Mouse (Mus musculus) spleen, postnatal 10 days (tissue): Measurements from ENCODE around the gene Olfr592.
"Not testable (repeated sequence)": the region's sequence is repeated elsewhere in the genome, so short reads cannot be mapped to it uniquely, and the experiment has no call there.

Experiments
- DNase-seq, 2 experiments: peaks; one replicate each; pipeline ENCODE4 v3.0.0; 2021 to 2022; ENCODE audit warnings: low spot score in 2 of 2

Gene Olfr592

GRCm38 (mm10) chr7:103184503-103184902 is at the start of gene Olfr592:
TSS of gene Olfr592 (plus strand) at chr7:103184803.
- not testable (repeated sequence) for DNase-seq

- no peak for DNase-seq
Measured at GRCm38 (mm10) chr7:103140579-103140978, 44.0 kb upstream of the Olfr592 start, which contains the start of gene Olfr588-ps1. TSS of gene Olfr588-ps1 (plus strand) at chr7:103140879.

GRCm38 (mm10) chr7:103156256-103156655 is 28.3 kb upstream of the Olfr592 start, which contains the start of gene Olfr589:
TSS of gene Olfr589 (minus strand) at chr7:103156356.
- no peak for DNase-seq

- no peak for DNase-seq
Measured at GRCm38 (mm10) chr7:103169697-103170096, 14.9 kb upstream of the Olfr592 start.

- no peak for DNase-seq
Measured at GRCm38 (mm10) chr7:103178240-103178639, 6.4 kb upstream of the Olfr592 start, which contains the start of gene Olfr591. TSS of gene Olfr591 (minus strand) at chr7:103178340.

GRCm38 (mm10) chr7:103211562-103211961 is 27.0 kb downstream of the Olfr592 start, which contains the start of gene Olfr593:
TSS of gene Olfr593 (plus strand) at chr7:103211862.
- no peak for DNase-seq

- DNase-seq = not testable (repeated sequence)
Measured at GRCm38 (mm10) chr7:103212050-103212449, 27.4 kb downstream of the Olfr592 start.

- no peak for DNase-seq
Measured at GRCm38 (mm10) chr7:103216696-103217095, 32.1 kb downstream of the Olfr592 start, which contains the start of gene Olfr594. TSS of gene Olfr594 (plus strand) at chr7:103216996.
